Mouse (Mus musculus) kidney, adult 18-20 months (tissue): ENCODE results near the gene Tmem198.

Source experiments
- DNase-seq: peaks from one replicate; pipeline ENCODE4 v3.0.0; 2021

Tmem198 gene

DNA sequence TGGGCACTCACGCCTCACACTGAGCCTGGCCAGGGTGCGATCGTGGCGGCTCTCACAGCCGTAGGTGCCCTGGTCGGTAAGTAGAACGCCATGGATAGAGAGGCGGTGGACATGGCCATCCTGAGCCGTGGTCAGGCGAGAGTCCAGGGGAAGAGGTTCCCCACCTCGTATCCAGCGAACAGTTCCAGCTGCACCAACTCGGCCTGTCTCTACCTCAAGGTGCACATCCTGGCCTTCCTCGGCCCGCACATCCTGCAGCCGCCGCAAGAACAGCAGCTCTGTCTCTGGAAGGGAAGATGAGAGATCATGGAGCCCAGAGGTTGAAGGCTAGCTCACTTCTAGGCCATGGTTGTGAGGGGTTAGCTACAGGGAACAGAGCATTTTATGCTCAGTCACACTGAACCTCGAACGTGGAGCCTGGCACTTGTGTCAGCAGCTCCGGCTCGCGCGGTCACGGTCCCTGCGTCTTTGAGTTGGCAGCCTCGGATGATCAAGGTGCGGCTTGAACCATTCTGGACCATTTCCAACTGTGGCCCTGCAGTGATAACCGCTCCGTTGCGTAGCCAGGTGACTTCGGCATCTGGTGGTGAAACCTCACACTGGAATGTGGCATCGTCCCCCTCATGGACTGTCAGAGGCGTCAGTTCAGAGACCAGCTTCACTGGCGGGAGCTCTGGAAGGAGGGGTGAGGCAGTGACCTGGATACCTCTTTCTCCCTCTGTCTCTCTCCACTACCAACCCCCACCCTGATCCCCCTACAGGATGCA lies 11.6 kb downstream of the Tmem198 start:
- no peak for DNase-seq

GRCm38 (mm10) chr1:75492579-75493170 lies 13.3 kb downstream of the Tmem198 start:
- DNase-seq: no peak

GRCm38 (mm10) chr1:75494878-75495548 lies 15.7 kb downstream of the Tmem198 start:
- DNase-seq: peak; percentile 61

GRCm38 (mm10) chr1:75498897-75499296 lies 19.6 kb downstream of the Tmem198 start:
- no peak for DNase-seq

GRCm38 (mm10) chr1:75499441-75499840 lies 20.1 kb downstream of the Tmem198 start:
- DNase-seq: no peak

GRCm38 (mm10) chr1:75501905-75502304 lies 22.6 kb downstream of the Tmem198 start:
- DNase-seq: no peak

GRCm38 (mm10) chr1:75502945-75503650 lies 23.8 kb downstream of the Tmem198 start:
- no peak for DNase-seq

- no peak for DNase-seq
Measured at GRCm38 (mm10) chr1:75503651-75503980, 24.3 kb downstream of the Tmem198 start.

GRCm38 (mm10) chr1:75504256-75505045 lies 25.1 kb downstream of the Tmem198 start:
- DNase-seq: no peak

GRCm38 (mm10) chr1:75505159-75505955 lies 26.0 kb downstream of the Tmem198 start:
- peak; percentile 42 for DNase-seq

DNA sequence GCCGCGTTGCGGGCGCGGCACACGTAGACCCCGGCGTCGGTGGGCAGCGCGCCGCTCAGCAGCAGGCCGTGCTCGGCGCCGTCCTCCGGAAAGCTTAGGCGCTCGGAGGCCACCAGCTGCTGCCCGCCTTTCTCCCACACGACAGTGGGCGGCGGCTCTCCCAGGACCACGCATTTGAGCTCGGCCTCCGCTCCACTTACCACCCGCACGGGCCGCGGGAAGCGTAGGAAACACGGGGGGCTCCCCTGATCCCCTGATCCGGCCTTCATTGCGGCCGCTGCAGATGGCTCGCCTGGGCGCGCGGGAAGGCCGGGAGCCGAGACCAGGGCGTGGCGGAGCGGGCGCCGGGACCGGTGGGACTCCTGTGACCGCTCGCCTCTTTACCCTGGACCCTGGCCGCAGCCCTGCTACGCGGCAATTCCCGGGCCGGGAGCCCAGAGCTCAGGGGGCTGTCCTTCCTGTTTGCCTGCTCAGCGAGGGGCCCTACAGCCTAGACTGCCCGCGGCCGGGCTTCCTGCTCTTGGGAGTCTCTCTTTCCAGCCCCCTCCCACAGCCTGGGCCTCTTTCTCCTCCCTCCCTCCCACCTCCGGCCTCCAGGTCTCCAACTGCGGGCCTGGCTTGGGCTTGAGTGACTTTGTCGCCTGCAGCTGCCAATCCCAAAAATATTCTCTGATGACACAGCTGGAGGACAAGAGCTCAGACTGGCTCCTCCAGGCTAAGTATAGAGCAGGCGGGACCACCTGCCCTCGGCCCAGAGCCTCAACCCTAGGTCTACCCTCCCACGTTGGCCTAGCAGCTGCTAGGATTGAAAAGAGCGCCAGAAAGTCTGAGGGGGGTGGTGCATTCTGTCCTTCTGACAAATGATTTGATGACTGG lies 26.9 kb downstream of the Tmem198 start, which contains the start of gene Obsl1:
Obsl1 (minus strand) TSS at position 497 of the 876 bp plus-strand sequence.
- peak; percentile 28 for DNase-seq

GRCm38 (mm10) chr1:75507006-75507405 lies 27.7 kb downstream of the Tmem198 start, which contains the start of gene Inha:
Inha (plus strand) TSS chr1:75507077.
- DNase-seq: no peak

DNA sequence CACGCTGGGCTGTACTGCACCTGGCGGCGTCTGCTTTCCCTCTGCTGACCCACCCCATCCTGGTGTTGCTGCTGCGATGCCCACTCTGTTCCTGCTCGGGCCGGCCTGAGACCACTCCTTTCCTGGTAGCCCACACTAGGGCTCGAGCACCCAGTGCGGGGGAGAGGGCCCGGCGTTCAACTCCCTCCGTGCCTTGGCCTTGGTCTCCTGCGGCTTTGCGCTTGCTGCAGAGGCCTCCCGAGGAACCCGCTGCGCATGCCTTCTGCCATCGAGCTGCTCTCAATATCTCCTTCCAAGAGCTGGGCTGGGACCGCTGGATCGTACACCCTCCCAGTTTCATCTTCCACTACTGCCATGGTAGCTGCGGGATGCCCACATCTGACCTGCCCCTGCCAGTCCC lies 30.3 kb downstream of the Tmem198 start:
- no peak for DNase-seq

DNA sequence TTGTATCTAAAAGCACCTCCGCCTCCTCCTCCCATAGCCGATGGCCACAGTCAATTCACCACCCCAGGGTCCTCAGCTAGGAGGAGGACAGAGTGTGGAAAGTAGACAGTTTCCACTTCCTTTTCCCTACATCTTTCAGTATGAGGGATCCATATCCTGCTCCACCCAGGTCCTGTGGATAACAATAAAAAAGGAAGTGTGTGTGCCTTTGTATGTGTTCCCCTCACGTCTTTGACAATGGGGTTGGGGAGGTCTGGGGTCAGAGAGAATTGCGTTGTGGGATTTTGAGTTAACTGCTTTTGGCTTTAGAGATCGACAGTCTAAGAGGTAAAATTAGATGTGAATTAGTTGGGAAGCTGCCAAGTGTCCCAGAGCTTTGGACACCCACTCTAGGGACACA lies 30.8 kb downstream of the Tmem198 start:
- DNase-seq: no peak

GRCm38 (mm10) chr1:75511437-75512210 lies 32.3 kb downstream of the Tmem198 start:
- no peak for DNase-seq

- no peak for DNase-seq
Measured at GRCm38 (mm10) chr1:75512550-75512949, 33.2 kb downstream of the Tmem198 start.

DNA sequence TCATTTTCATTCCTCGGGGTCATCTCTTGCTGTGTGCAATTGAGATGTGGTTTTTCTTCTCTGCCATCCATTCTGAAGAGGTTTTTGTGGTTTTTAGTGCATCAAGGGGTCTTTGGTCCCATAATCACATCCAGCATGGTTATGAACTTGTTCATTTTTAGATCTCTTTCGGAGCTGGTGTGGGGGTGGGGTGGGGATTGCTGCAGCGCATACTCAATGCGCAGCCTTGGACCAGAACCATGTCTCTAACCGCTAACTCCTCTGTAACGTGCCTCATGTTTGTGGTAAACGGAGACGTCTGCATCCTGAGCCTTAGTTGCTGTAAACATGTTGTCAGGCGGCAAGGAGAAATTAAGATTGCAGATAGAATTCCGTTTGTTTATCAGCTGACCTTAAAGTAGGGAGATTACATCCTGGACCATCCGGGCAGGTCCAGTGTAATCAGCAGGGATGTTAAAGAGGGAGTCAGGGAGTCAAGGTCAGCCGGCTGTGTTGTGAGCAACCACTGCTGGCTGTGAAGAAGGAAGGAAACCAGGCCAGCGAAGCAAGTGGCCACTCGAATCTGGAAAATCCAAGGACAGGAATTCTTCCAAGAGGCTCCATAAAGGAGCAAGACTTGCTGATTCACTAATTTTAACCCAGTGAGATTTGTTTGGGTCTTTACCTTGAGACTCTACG lies 37.5 kb downstream of the Tmem198 start:
- DNase-seq: no peak

GRCm38 (mm10) chr1:75517984-75518383 lies 38.7 kb downstream of the Tmem198 start:
- no peak for DNase-seq

DNA sequence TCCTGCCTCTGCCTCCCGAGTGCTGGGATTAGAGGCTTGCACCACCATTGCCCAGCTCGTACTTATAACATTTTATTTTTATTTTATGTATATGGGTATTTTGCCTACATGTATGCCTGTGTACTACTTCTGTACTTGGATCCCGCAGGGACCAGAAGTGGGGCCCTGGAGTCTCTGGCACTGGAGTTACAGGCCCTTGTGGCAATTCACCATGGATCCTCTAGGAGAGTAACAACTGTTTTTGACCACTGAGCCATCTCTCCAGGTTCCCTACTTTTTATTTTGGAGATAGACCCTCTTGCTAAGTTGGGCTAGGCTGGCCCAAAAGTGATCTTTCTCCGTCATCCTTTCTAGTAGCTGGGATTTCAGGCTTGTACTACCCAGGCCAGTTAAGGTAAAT lies 39.1 kb downstream of the Tmem198 start:
- no peak for DNase-seq
